Mouse (Mus musculus) right cerebral cortex, postnatal 10 days (tissue): ENCODE data around the gene Tes.
A peak's percentile ranks its signal among the peaks of the same experiment; 100 is the strongest.

Source experiments
- DNase-seq, 2 experiments: peaks; one replicate each; pipeline ENCODE4 v3.0.0; 2021; ENCODE audit warnings: low spot score in 2 of 2

Tes gene

DNA sequence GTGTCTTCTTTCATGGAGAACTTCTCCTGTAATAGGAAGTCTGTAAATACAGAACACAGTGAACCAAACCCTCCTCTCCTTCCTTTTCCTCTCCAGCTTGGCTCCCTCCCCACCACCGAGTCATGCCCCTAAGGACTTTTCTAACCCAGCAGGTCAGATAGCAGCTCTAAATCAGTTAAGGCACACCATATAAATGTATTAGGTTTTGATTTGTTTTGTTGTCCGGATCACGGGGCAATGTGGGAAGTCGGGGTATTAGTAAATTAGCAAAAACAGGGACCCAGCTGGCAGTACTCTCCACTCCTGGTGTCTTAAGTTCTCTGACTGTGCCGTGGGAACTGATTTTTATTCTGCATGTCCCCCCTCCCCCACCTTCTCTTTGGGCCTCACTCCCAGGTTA lies 14.4 kb downstream of the Tes start:
- no peak for DNase-seq

DNA sequence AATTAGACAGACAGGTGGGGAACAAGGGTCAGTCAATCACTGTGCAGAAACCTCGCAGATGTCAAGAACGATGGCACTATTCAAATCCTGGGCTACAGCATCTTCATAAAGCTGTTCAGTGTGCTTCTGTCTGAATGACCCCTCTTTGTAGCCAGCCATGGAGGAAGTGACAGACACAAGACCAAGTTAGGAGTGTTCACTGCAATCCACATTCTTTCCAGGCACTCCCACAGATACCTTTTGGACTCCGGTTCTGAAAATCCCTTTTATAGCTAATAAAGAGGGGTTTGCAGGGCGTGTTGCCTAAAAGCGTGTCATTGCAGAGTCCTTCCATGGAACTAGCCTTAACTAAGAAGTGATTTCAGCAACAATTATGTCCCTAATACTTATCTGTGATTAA lies 14.9 kb downstream of the Tes start:
- no peak for DNase-seq

DNA sequence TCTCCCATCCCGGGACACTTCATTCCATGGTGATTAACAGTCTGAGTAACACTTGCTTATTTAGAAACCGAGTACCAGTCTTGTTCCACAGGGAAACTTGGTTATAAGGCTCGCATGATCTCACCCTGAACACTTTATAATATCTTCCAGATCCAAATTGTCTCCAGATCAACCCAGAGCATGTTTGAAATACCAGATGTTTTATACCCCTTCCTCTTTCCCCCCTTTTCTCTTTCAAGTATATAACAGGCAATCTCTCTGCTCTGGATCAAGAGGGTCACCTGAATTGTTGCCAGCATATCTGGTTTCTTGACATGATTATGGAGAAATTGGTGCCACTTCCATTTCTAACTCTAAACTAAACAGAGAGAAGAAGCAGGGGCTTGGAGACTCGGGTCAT lies 17.3 kb downstream of the Tes start:
- no peak for DNase-seq

DNA sequence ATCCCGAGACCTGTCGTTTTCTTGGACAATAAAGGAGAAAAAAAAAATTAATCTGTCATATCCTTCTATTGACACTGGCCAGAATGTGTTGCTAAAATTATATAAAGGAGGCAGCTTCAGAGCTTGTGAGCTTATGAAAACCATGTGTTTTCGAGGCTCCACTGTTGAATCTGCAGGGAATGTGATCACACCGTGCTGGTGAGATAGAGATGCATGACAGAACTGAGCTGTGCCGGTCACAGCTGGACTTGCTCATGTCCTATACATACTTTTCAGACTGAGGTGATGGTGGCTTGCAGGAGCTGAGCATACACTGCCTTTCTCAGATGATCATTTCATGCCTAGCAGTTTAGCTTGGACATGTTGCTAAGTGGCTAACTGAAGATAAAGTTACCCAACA lies 17.9 kb downstream of the Tes start:
- no peak for DNase-seq

DNA sequence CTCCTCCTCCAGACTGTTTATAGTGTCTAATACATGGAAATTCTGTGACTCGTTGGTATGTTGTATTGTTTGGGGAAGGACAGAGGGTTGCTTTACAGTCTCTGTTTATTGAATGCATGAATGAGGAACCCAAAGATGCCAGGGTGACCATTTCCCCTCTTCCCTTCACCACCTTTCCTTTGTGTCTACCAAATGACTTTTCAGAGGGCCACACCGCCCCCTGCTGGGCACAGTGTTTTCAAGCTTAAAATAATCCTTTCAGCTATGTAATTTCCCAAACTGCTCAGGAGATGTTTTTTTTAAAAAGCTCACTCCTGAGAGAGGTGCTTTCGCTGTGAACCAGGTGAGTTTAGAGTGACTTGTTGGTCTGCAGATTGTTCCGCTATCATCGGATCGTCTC lies 22.5 kb downstream of the Tes start:
- DNase-seq, result peak; percentile 50 to 76

DNA sequence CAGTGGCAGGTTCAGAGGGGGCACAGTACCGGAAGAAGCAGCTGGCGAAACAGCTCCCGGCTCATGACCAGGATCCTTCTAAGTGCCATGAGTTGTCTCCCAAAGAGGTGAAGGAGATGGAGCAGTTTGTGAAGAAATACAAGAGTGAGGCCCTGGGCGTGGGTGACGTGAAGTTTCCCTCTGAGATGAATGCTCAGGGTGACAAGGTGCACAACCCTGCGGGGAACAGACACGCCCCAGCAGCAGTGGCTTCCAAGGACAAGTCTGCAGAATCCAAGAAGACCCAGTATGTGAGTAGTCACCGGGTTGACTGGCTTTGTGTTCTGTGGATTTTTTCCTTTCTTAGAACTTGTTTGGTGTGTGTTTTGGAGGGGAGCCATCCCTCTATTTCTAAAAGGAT lies 32.4 kb downstream of the Tes start:
- no peak for DNase-seq

DNA sequence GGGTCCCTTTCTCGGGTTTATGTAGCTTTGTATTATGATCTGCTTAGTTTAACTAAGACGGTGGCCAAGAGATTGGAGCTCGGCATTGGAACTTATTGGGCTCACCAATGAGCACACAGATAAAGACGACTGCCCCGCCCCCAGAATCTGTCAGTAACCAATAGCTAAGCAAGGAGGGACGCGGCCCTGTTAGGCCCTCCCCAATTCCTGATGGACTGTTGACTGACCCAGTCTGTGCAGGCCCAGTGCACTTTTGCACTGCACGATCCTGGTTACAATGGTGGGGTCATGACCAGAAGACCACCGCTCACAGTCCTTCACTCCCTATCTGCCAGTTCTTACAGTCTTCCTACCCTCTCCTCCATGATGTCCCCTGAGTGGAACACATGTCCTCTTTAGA lies 33.6 kb downstream of the Tes start:
- DNase-seq, result no peak

DNA sequence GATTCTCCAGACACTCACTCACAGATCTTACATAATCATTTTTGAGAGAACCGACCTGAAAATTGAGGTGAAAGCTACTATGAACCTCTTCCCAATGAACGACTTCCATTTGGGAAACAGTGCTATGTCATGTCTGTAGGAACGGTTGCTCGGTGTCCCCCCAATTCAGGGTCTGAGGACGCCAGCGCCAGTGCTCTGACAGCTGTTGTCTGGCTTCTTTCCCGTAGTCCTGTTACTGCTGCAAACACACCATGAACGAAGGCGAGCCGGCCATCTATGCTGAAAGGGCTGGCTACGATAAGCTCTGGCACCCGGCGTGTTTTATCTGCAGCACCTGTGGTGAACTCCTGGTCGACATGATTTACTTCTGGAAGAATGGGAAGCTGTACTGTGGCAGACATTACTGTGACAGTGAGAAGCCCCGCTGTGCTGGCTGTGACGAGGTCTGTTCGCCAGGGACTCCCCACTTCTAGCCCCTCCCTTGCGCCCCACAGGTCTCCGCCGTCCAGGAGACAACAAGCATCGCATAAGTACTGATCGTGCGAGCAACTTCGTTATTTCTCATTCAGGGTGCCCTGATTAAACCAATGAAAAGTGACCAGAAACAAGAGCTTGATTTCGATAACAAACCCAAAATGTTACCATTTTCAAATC lies 34.7 kb downstream of the Tes start:
- no peak for DNase-seq

DNA sequence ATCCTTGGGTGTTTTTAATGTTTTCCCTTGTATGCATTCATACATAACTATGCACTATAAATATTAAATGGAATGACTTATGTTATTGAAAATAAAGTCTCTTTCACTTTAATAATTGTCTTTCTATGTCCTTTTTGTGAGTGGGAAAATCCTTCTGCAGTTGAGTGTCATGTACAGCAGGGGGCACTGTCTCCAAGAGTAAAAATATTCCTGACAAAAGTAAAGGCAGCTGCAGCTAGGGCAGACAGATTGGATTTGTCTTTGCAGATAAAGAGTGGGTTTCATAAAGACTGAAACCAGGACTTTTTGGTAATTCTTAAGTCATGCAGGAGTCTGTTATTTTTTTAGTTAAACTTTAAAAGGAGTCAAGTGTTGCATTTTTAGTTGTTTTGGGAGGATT lies 40.8 kb downstream of the Tes start:
- DNase-seq, result peak; percentile 70 to 76

DNA sequence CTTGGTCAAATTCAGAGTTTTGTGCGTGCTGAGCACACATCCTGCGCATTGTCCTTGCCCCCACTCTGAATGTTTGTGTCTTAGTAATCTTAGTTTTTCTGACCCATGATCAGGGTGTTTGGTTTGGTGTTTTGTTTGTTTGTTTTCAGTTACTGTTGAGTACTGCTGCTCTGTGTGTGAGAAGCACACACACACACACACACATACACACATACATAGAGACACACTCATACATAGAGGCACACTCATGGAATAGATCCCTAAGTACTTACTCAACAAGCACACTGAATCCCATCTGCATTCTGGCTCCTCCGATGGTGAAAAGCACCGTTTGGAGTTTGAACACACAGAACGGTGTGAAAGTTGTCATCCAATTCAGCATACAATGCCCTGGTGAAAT lies 41.5 kb downstream of the Tes start:
- no peak for DNase-seq

DNA sequence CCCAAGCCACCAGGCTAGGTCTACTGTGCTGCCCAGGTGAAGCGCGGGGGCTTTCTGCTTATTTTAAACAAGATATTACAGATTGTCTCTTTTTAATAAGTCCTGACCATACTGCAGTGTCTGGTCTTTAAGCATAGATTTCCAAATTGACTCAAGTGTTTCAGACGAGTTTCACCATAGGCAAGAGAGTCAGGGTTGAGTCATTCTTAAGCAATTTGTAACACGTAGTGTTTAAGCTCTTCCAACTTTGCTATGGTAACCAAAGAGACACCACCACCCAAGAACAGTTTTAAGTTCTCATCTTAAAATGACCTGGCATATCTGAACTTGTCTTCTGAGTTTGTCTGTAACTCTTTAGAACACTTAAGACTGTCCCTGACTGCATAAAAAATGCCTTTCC lies 44.3 kb downstream of the Tes start:
- no peak for DNase-seq

DNA sequence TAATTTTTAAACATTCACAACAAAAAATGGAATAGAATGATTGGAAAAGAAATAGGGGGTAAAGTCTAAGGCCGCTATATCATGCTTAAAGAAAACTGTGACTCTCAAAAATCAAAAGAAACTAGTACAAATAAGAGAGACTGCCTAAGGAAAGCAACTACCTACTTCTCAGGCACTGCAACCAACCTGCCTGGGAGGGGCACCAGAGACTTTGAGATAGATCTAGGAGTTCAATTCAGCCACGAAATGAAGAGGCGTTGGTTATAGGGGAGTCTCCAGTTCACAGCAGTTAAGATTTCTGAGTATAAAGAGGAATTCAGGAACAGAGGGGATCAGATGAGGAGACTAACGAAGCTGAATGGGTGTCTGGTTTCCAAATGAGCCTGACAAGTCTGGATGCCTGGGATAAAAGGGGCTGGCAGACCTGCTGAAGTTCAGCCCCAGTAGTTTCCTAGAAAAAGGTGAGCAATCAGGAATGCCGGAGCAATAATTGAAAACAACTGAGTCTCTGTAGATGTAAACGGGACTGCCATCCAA lies 45.7 kb downstream of the Tes start:
- no peak for DNase-seq

DNA sequence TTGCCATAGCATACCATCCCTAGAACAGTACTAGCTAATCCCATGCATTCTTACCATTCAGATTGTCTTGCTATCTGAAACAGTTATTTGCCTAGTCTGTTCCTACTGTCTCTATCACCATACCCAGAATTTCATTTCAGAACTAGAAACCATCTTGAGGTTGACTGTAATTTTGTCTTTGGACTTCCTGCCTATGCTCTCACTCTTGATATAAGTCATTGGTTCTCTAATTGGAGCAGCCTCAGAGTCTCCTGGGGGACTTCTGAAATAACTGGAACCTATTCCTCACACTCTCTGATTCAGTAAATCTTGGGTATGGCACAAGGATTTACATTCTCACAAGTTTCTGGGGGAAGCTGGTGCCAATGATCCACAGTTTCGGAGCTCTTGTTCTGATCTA lies 47.1 kb downstream of the Tes start:
- DNase-seq, result no peak

DNA sequence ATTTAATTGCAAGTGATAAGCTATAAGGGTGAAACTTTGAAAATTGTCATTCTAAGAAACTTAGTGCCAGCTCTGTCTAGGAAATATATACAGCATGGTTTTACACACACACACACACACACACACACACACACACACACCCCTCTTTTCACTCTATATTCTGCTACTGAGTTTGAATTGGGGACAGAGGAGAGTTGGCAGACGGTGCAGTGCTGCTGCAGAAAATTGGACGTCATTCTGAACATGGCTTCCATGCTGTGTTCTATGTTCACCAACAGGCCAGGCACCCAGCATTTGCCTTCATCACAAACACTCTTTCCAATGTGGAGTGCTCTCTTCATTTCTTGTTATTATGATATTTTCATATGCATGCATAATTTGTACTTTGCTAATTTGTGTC lies 48.0 kb downstream of the Tes start:
- peak; percentile 32 to 47 for DNase-seq

DNA sequence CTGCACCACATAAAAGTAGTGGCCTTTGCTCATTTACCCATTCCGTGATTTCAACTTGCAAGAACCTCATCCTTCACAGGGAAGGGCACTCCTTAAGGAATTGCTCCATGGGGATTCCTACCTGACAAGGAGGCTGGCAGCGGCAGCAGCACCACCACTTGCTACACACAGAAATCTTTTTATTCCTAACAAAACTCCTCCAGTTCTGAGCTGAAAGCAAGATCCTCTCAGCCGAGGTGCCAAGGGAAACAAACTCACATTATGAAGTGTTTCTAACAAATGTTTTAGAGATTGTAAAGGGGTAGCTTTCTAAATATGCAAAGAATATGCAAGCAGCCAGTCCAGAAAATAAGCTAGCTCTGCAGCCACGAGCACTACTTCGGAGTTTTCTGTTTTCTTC lies 49.6 kb downstream of the Tes start:
- DNase-seq, result peak in 1 of 2 experiments; percentile 24

DNA sequence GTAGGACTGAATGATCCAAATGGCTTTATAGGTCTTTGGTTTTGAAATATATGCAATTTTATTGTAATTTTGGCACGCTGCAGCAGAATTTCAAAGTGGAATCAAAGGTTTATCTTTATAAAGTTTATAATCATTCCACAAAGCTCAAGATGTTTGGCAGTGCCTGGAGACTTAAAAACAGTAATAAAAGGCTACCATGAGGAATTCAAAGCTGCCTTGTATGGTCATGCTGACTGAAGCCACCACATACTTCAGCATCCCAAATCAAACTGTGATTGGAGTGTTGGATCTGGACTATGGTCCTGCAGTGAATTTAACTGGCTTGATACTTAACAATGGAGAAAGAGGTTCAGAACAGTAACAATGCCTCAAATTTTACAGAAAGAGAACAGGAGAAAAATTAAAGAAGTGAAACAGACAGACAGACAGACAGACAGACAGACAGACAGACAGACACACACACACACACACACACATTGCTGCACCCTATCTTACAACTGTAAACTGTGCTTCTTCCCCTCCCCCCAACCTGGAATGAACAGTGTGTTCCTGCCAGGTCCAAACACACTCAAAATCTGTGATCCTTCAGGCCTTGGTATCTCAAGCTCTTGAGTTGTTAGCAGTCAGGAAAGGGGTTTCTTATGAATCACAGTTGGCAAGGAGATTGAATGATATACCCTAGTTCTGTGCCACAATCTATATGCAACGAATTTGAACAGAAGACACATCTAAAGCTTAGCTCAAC lies 50.3 kb downstream of the Tes start:
- no peak for DNase-seq

DNA sequence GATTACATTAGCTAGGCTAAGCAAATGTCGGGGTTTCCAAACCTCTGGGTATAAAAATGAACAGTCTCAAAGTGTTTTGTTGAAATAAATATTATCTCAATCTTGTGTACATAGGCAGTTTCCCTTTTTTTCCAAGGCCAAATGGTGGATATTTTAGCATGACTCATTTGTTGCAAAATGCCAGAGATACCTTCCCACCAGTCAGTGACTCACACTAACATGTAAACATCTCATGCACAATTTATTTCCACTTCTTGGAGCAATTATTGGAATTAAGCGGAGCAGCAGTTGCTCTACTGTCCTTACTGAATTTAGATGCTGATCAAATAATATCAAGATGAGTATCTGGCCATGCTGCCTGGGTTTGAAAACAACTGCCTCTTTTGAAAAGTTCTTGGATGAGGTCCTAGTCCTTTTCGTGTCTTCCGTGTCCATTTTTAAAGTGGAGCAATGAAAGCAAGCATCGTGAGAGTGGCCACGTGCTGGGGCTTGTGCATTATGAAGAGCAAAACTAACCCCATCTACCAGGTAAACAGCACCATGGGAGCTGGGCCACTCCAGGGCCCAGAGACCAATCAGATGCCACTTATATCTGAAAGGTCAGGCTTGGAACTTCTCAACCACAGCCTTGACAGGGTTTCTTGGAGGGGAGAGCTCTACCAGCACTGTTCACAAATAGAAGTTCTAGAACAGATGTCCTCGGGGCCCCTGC lies 54.7 kb downstream of the Tes start:
- no peak for DNase-seq

DNA sequence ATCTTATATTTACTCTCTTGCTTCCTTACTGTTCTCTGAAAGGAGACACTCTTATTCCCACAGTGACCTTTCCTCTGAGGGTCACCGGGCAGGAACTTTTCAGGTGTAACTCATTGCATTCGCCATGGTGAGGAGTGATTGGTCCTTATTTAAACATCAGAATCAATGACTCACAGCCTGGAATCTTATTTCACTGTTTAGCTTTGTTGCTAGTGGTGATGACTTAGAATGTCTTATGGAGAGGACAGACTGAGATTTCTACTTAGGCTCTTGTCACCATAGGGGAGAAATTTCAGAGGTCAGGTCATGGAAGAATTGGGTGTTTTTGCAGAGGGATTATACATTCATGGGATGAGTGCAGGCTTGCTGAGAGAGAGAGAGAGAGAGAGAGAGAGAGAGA lies 75.1 kb downstream of the Tes start:
- no peak for DNase-seq

DNA sequence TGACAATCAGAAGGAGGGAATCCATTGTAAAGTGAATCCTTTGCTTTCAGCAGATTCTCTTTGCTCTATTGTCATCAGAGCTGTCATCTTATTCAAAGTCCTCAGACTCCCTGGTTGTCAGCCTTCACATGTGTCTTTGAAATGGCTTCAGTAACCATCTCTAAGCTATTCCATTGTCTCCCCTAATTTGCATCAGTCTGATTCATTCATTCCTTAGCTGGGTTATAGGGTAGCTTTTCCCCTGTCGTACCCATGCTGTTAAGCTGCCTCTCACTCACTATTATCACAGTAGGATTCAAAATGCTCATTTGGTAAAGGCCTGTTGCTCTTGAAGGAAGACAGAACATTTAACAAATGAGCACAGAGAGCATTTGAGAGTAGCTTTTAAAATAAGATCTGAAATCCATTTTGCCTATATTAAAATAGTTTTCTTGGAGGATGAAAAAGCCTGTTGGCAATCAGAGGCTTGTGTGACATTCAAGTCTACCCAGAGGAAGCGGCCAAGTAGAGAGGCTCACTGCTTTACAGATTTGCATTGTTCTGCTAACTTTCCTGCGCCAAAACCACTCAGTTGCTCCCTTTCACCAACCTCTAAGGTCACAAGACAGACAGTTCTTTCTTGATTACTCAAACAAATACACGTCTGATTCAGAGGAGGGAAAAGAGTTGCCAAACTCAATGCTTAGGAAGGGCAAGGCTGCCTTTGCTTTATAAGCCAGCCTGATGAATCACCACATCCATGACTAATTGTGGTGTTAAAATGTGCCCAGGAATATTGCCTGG lies 77.8 kb downstream of the Tes start:
- DNase-seq, result peak; percentile 42 to 58

DNA sequence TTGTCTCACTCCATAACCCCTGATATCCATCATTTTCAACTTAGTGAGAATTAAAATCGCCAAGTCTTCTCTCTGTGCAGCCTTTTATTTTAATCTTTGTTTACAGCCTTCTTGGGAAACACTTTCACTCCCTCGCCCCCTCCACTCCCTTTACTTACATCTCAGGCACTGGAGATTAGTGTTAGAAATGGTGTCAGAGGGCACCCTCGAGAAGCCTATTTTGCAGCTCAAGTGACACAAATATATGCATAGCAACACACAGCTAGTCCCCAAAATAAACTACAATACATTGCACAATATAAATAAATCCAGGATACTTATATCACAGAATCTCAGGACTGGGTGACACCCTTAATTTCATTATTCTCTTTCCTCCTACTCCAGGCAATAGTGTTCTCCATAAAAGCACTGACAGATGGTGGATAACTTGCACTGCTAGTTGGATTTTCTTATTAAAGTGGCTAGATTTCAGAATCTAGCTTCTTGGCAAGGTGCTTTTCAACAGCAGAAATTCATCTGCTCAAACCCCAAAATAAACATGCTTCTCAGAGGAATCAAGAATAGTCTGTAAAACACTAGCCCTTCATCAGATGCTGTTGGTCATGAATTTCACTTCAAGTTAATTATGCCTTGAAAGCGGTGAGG lies 86.2 kb downstream of the Tes start:
- DNase-seq, result peak in 1 of 2 experiments; percentile 33

DNA sequence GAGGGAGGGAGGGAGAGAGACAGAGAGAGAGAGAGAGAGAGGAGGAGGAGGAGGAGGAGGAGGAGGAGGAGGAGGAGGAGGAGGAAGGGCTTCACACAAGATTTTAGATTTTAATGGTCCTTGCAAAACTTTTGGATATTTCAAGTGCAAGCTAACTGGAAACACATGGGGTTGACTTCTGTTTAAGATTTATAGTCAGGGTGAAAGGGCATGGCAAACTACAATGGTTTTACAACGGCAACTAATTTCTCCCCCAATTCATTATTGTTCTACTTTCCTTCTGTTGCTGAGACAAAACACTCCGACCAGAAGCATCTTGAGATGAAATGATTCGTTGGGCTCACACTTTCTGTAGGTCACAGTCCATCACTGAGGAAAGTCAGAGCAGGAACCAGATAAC lies 87.6 kb downstream of the Tes start:
- no peak for DNase-seq
